Mouse (Mus musculus): ENCODE results near the gene Plppr4.

GRCm38 (mm10) chr3:117359686-117360521 is 772 bp downstream of the Plppr4 start:
- TF ChIP-seq CTCF (IDR thresholded peaks at IDR 0.05 in 2 of 3, conservative IDR thresholded peaks at IDR 0.05 in 1 of 3; ENCODE audit: control insufficient read depth in 1 of 3, insufficient read depth in 1 of 3, low read depth in 2 of 3, low read length in 3 of 3, poor library complexity in 1 of 3, severe bottlenecking in 1 of 3) (no peak), CHD1 (IDR thresholded peaks at IDR 0.05; ENCODE audit: low read depth, low read length) (no peak), POLR2A (IDR thresholded peaks at IDR 0.05; ENCODE audit: control insufficient read depth in 1 of 2, insufficient read depth in 1 of 2, low read depth in 1 of 2, low read length in 2 of 2, poor library complexity in 1 of 2) (no peak), MEF2A (IDR thresholded peaks at IDR 0.05; ENCODE audit: extremely low read depth, insufficient replicate concordance, low read depth, low read length, poor library complexity, severe bottlenecking) (no peak), USF1 (IDR thresholded peaks at IDR 0.05; ENCODE audit: low read depth, low read length) (no peak), RCOR1 (IDR thresholded peaks at IDR 0.05; ENCODE audit: low read depth, low read length) (no peak), CHD2 (IDR thresholded peaks at IDR 0.05; ENCODE audit: low read length) (no peak), ZC3H11A (IDR thresholded peaks at IDR 0.05; ENCODE audit: low read depth, low read length) (no peak)

Data from MEL (cell line).